Mouse (Mus musculus) bone marrow macrophage, adult 2 months (primary cell): Measurements from ENCODE around the gene Nepn. TPM values are rescaled to one million over a fixed set of nuclear protein-coding genes. Genes with fewer than 3 reads are reported as not detected.

Experiments used
- H3K27ac ChIP-seq: 2 replicates; pipeline ENCODE4 v1.5.1; 2012; ENCODE audit warnings: low read depth, low read length; ENCODE audit not compliant: insufficient read depth
- H3K4me1 ChIP-seq: 2 replicates; pipeline ENCODE4 v1.6.1; 2012; ENCODE audit warnings: low read length; ENCODE audit not compliant: control insufficient read depth, insufficient read depth
- H3K4me3 ChIP-seq: 2 replicates; pipeline ENCODE4 v1.5.1; 2012; ENCODE audit warnings: mild to moderate bottlenecking, low read length, moderate library complexity; ENCODE audit not compliant: insufficient read depth
- CTCF ChIP-seq: IDR thresholded peaks from 2 replicates; pipeline ENCODE4 v1.5.1; 2012; ENCODE audit warnings: low read depth, mild to moderate bottlenecking, low read length, moderate library complexity
- POLR2A ChIP-seq: IDR thresholded peaks from 2 replicates; pipeline ENCODE4 v1.6.1; 2012; ENCODE audit warnings: mild to moderate bottlenecking, low read depth, low read length, borderline replicate concordance
- polyA plus RNA-seq: library from polyadenylated mRNA; stranded (reverse); fragments of >200 nt; gene quantifications from 2 replicates; pipeline ENCODE4 v1.2.4, GENCODE M21; 2012; ENCODE audit not compliant: missing spikeins, insufficient read depth, insufficient read length

The Nepn gene
- polyA plus RNA-seq, 1 experiment: not detected

DNA sequence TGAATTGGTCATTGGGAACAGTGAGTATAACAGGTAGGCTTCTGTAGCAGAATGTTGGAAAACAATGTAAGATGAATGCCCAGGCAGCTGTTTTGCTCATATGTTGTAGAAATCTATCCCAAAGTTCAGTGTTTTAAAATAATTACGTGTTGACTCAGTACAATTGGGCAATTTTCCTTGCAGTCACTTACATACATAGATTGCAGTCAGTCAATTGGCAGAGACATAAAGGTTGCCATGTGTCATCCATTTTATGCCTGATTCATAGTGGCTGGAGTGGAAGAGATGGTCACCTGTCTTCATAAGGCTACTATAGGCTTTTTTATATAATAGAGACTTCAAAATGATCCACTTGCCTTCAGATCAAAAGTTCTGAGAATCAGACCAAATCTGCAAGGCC is 31.8 kb downstream of the Nepn start:
- H3K27ac ChIP-seq: peak overlapping the region; percentile 52; the same call in 1 of the 2 replicates
- peak overlapping the region; percentile 17; the same call in 1 of the 2 replicates for H3K4me3 ChIP-seq
- peaks cover 32% of the 10 kb centered on the region for H3K4me1 ChIP-seq
- TF ChIP-seq CTCF (no peak), POLR2A (no peak)

- peaks cover 42% of the 10 kb centered on the region for H3K4me1 ChIP-seq
- no peak for TF ChIP-seq POLR2A
- TF ChIP-seq CTCF: no peak
These were observed 32.9 kb downstream of the Nepn start for GRCm38 (mm10) chr10:52421716-52422115.

DNA sequence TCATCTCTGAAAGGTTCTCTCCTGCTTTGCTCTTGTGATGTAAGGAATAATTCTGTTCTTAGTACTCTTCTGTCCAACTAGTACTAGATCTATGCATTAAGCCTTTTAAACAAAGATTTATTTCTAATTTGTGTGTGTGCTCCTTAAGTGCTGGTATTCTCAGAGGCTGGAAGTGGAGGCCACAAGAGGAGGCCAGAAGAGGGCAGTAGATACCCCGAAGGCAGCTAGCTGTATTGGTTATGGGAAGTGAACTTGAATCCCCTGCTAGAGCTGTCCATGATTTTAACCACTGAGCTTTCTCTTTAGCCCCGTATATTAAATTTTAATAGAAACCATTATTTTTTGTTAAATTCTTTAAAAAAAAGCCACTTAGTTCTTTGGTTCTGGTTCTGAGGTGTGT is 34.3 kb downstream of the Nepn start:
- Histone ChIP-seq H3K4me3 (no peak overlapping the region), H3K27ac (no peak overlapping the region), H3K4me1 (peaks cover 42% of the 10 kb centered on the region)
- TF ChIP-seq CTCF: peak; percentile 26; the same call in 1 of the 2 replicates
- no peak for TF ChIP-seq POLR2A

More at GRCm38 (mm10) chr10:52421716-52422115, 32.9 kb downstream of the Nepn start:
- no peak overlapping the region for H3K4me3 ChIP-seq
- no peak overlapping the region for H3K27ac ChIP-seq

- Histone ChIP-seq H3K27ac (no peak overlapping the region), H3K4me3 (no peak overlapping the region), H3K4me1 (peaks cover 30% of the 10 kb centered on the region)
- TF ChIP-seq CTCF (no peak), POLR2A (no peak)
These were observed 37.7 kb downstream of the Nepn start for GRCm38 (mm10) chr10:52426314-52426980.

- no peak overlapping the region for H3K27ac ChIP-seq
- no peak for TF ChIP-seq CTCF
- TF ChIP-seq POLR2A: no peak
These were observed 39.1 kb downstream of the Nepn start for GRCm38 (mm10) chr10:52427634-52428415.

GRCm38 (mm10) chr10:52430953-52431352 is 42.2 kb downstream of the Nepn start:
- H3K27ac ChIP-seq: no peak overlapping the region
- TF ChIP-seq CTCF (no peak), POLR2A (no peak)
- no peak overlapping the region for H3K4me3 ChIP-seq
- peaks cover 7% of the 10 kb centered on the region for H3K4me1 ChIP-seq

More at GRCm38 (mm10) chr10:52427634-52428415, 39.1 kb downstream of the Nepn start:
- Histone ChIP-seq H3K4me3 (no peak overlapping the region), H3K4me1 (peaks cover 21% of the 10 kb centered on the region)

- no peak overlapping the region for H3K27ac ChIP-seq
- H3K4me3 ChIP-seq: no peak overlapping the region
- no peak for TF ChIP-seq POLR2A
- no peak for TF ChIP-seq CTCF
- no peaks in the 10 kb centered on the region for H3K4me1 ChIP-seq
These were observed 46.1 kb downstream of the Nepn start for GRCm38 (mm10) chr10:52434836-52435235.

Other genes with a start within 250 kb of the Nepn start
- gene Ros1, start 193.7 kb upstream of the Nepn start, polyA plus RNA-seq: not detected in 2 replicates
- not detected in 2 replicates for gene Dcbld1, start 155.4 kb upstream of the Nepn start, polyA plus RNA-seq
- gene Gm26741, start 30.2 kb upstream of the Nepn start, polyA plus RNA-seq: not detected in 2 replicates
- gene Gopc, start 6.8 kb upstream of the Nepn start, polyA plus RNA-seq: 16.8 and 19.6 TPM in 2 replicates
- 47.6 and 49.0 TPM in 2 replicates for gene Nus1, start 28.6 kb downstream of the Nepn start, polyA plus RNA-seq